Mouse (Mus musculus): ENCODE data around the gene Gm21887. TPM values are rescaled to one million over a fixed set of nuclear protein-coding genes. Genes with fewer than 3 reads are reported as not detected.
"Not testable (repeated sequence)": the region's sequence is repeated elsewhere in the genome, so short reads cannot be mapped to it uniquely, and the experiment has no call there.

The Gm21887 gene
- polyA plus RNA-seq, 1 experiment from 2014 or later = 294 TPM

DNA sequence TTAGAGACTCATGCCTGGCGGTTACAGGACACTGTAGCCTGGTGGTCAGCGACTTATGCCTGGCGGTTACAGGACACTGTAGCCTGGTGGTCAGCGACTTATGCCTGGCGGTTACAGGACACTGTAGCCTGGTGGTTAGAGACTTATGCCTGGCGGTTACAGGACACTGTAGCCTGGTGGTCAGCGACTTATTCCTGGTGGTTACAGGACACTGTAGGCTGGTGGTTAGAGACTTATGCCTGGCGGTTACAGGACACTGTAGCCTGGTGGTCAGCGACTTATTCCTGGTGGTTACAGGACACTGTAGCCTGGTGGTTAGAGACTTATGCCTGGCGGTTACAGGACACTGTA is 2.0 kb downstream of the Gm21887 start:
- not testable (repeated sequence) for H3K4me3 ChIP-seq (ENCODE audit: low read depth, low read length); H3K4me1 ChIP-seq (ENCODE audit: control insufficient read depth, insufficient read depth, low read length); H3K27ac ChIP-seq (ENCODE audit: low read length); H3K4me2 ChIP-seq (replicated peaks; ENCODE audit: low read depth, low read length); H3K9ac ChIP-seq (replicated peaks; ENCODE audit: low read depth, low read length); H3K27me3 ChIP-seq (ENCODE audit: control insufficient read depth, insufficient read depth, low read length); H3K36me3 ChIP-seq (ENCODE audit: control insufficient read depth, insufficient read depth, low read length); ATAC-seq (ENCODE audit: insufficient number of reproducible peaks, insufficient read depth, low FRiP score, low read depth)
- WGBS = 94% methylated on average over 10 of the region's 10 CpGs
- H3K9me3 ChIP-seq (ENCODE audit: control insufficient read depth, low read depth, low read length) = peaks cover 30% of the 10 kb centered on the region

DNA sequence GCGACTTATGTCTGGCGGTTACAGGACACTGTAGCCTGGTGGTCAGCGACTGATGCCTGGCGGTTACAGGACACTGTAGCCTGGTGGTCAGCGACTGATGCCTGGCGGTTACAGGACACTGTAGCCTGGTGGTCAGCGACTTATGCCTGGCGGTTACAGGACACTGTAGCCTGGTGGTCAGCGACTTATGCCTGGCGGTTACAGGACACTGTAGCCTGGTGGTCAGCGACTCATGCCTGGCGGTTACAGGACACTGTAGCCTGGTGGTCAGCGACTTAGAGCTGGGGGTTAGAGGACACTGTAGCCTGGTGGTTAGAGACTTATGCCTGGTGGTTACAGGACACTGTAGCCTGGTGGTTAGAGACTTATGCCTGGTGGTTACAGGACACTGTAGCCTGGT is 4.0 kb downstream of the Gm21887 start:
- not testable (repeated sequence) for ATAC-seq (ENCODE audit: insufficient number of reproducible peaks, insufficient read depth, low FRiP score, low read depth); H3K27ac ChIP-seq (ENCODE audit: low read length); H3K27me3 ChIP-seq (ENCODE audit: control insufficient read depth, insufficient read depth, low read length); H3K4me3 ChIP-seq (ENCODE audit: low read depth, low read length); H3K9ac ChIP-seq (replicated peaks; ENCODE audit: low read depth, low read length); H3K4me1 ChIP-seq (ENCODE audit: control insufficient read depth, insufficient read depth, low read length); H3K4me2 ChIP-seq (replicated peaks; ENCODE audit: low read depth, low read length)
- peaks cover 28% of the 10 kb centered on the region for H3K9me3 ChIP-seq (ENCODE audit: control insufficient read depth, low read depth, low read length)
- H3K36me3 ChIP-seq (ENCODE audit: control insufficient read depth, insufficient read depth, low read length) = peaks cover 15% of the 10 kb centered on the region
- WGBS = 83% methylated on average over 13 of the region's 13 CpGs

DNA sequence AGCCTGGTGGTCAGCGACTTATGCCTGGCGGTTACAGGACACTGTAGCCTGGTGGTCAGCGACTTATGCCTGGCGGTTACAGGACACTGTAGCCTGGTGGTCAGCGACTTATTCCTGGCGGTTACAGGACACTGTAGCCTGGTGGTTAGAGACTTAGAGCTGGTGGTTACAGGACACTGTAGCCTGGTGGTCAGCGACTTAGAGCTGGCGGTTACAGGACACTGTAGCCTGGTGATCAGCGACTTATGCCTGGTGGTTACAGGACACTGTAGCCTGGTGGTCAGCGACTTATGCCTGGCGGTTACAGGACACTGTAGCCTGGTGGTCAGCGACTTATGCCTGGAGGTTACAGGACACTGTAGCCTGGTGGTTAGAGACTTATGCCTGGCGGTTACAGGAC is 4.6 kb downstream of the Gm21887 start:
- not testable (repeated sequence) for H3K27me3 ChIP-seq (ENCODE audit: control insufficient read depth, insufficient read depth, low read length); H3K9ac ChIP-seq (replicated peaks; ENCODE audit: low read depth, low read length); H3K4me3 ChIP-seq (ENCODE audit: low read depth, low read length); H3K4me1 ChIP-seq (ENCODE audit: control insufficient read depth, insufficient read depth, low read length); H3K4me2 ChIP-seq (replicated peaks; ENCODE audit: low read depth, low read length); ATAC-seq (ENCODE audit: insufficient number of reproducible peaks, insufficient read depth, low FRiP score, low read depth); H3K27ac ChIP-seq (ENCODE audit: low read length)
- WGBS = 96% methylated on average over 13 of the region's 13 CpGs
- H3K9me3 ChIP-seq (ENCODE audit: control insufficient read depth, low read depth, low read length) = peaks cover 31% of the 10 kb centered on the region
- peaks cover 21% of the 10 kb centered on the region for H3K36me3 ChIP-seq (ENCODE audit: control insufficient read depth, insufficient read depth, low read length)

DNA sequence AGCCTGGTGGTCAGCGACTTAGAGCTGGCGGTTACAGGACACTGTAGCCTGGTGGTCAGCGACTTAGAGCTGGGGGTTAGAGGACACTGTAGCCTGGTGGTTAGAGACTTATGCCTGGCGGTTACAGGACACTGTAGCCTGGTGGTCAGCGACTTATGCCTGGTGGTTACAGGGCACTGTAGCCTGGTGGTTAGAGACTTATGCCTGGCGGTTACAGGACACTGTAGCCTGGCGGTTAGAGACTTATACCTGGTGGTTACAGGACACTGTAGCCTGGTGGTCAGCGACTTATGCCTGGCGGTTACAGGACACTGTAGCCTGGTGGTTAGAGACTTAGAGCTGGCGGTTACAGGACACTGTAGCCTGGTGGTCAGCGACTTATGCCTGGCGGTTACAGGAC is 6.4 kb downstream of the Gm21887 start:
- H3K9ac ChIP-seq (replicated peaks; ENCODE audit: low read depth, low read length); H3K27ac ChIP-seq (ENCODE audit: low read length); H3K27me3 ChIP-seq (ENCODE audit: control insufficient read depth, insufficient read depth, low read length); H3K4me1 ChIP-seq (ENCODE audit: control insufficient read depth, insufficient read depth, low read length); ATAC-seq (ENCODE audit: insufficient number of reproducible peaks, insufficient read depth, low FRiP score, low read depth); H3K4me3 ChIP-seq (ENCODE audit: low read depth, low read length); H3K4me2 ChIP-seq (replicated peaks; ENCODE audit: low read depth, low read length): not testable (repeated sequence)
- peaks cover 33% of the 10 kb centered on the region for H3K36me3 ChIP-seq (ENCODE audit: control insufficient read depth, insufficient read depth, low read length)
- WGBS = 92% methylated on average over 12 of the region's 12 CpGs
- H3K9me3 ChIP-seq (ENCODE audit: control insufficient read depth, low read depth, low read length) = peaks cover 25% of the 10 kb centered on the region

DNA sequence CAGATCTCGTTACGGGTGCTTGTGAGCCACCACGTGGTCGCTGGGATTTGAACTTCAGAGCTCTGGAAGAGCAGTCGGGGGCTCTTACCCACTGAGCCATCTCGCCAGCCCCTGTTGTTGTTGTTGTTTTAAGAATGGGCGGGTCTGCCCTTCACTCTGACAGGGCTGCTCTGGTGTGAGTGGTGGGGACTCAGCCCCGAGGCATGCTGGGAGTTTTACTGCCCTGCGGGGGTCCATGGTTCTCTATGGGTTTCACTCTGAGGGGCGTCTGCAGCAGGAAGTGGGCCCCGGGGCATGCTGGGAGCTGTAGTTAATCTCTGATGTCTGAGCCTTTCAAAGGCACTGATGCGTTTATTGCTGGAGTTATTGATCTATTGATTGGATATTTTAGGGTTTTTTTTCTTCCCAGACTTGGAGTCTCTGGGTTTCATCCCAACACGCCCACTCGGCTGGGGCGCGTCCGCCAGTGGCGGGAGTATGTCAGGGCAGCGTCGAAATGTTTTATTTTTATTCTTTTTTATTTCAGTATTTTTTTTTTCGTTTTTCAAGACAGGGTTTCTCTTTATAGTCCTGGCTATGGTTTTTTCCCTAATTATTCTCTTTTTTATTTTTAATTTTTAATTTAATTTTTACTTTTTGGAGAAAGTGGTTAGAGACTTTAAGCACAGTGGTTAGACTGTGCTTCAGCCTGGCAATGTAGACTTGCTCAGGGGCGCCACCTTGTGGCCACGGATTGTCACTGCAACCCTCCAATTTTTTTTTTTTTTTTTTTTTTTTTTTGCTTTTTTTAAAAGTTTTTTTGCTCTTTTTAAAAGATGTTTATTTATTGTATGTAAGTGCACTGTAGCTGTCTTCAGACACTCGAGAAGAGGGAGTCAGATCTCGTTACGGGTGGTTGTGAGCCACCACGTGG is 8.1 kb downstream of the Gm21887 start:
- Histone ChIP-seq H3K4me2 (replicated peaks; ENCODE audit: low read depth, low read length) (peak overlapping the region; percentile 13), H3K9me3 (ENCODE audit: control insufficient read depth, low read depth, low read length) (peaks cover 24% of the 10 kb centered on the region), H3K36me3 (ENCODE audit: control insufficient read depth, insufficient read depth, low read length) (peaks cover 40% of the 10 kb centered on the region), H3K4me3 (ENCODE audit: low read depth, low read length) (peak overlapping the region; percentile 7; the same call in 1 of the 2 replicates)
- peak; percentile 76 for ATAC-seq (ENCODE audit: insufficient number of reproducible peaks, insufficient read depth, low FRiP score, low read depth)
- H3K4me1 ChIP-seq (ENCODE audit: control insufficient read depth, insufficient read depth, low read length); H3K27ac ChIP-seq (ENCODE audit: low read length); H3K27me3 ChIP-seq (ENCODE audit: control insufficient read depth, insufficient read depth, low read length); H3K9ac ChIP-seq (replicated peaks; ENCODE audit: low read depth, low read length): not testable (repeated sequence)
- 51% methylated on average over 27 of the region's 27 CpGs for WGBS

DNA sequence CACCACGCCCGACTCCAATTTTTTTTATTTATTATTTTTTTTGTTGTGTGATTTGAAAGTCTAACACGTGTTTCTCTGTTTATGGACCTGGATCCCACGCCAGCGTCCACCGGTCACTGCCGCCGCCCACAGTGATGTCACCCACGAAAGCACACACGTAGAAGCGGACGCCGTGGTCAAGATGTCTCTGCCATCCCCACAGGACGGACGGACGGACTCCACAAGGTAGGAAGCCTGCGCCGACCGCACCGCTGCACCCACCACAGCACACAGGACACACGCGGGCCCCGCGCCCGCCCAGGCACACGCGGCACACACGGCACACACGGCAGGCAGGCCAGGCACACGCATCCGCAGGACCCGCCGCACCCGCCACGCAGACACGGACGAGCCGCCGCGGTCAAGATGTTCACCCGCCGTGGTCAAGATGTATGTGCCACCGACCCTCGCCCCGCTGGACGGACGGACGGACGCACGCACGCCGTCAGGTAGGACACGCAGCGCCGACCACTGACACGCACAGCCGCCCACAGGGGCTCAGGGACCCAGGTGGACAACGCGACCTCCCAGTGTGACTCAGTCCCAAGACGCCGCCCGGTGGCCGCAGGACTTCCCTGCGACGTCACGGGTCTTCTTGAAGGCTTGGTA is 9.2 kb downstream of the Gm21887 start:
- 87% methylated on average over 66 of the region's 66 CpGs for WGBS
- not testable (repeated sequence) for H3K4me3 ChIP-seq (ENCODE audit: low read depth, low read length); H3K9ac ChIP-seq (replicated peaks; ENCODE audit: low read depth, low read length); H3K4me1 ChIP-seq (ENCODE audit: control insufficient read depth, insufficient read depth, low read length); H3K27ac ChIP-seq (ENCODE audit: low read length); H3K4me2 ChIP-seq (replicated peaks; ENCODE audit: low read depth, low read length); H3K27me3 ChIP-seq (ENCODE audit: control insufficient read depth, insufficient read depth, low read length)
- Histone ChIP-seq H3K9me3 (ENCODE audit: control insufficient read depth, low read depth, low read length) (peaks cover 24% of the 10 kb centered on the region), H3K36me3 (ENCODE audit: control insufficient read depth, insufficient read depth, low read length) (peaks cover 40% of the 10 kb centered on the region)
- ATAC-seq (ENCODE audit: insufficient number of reproducible peaks, insufficient read depth, low FRiP score, low read depth) = peak; percentile 85

DNA sequence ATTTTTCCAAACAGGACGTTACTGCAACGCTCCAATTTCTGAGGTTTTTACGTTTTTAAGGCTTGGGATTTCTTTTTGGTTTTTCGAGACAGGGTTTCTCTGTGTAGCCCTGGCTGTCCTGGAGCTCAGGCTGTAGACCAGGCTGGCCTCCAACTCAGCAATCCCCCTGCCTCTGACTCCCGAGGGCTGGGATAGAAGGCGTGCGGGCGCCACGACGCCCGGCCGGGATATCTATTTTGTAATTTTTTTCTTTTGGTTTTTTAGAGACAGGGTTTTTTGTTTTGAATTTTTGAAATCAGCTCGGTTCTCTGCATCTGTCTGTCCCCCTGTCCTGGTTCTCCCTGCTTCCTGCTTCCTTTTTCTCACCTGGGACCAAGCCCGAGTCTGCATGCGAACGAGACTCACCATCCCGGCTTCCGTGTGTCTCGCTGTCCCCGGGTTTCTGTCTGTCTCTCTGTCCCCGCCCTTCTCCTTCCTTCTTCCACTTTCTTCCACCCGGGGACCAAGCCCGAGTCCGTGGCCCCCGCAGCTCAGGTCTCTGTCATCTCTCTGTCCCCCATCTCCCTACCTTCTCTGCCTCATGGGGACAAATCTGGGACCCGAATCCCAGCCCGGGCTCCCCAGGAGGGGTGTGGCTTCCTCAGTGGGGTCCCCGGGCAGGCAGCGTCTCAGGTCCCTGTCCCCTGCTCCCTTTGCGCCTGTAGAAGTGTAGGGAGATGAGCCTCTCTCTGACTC is 9.9 kb downstream of the Gm21887 start:
- not testable (repeated sequence) for H3K4me3 ChIP-seq (ENCODE audit: low read depth, low read length); H3K27ac ChIP-seq (ENCODE audit: low read length); H3K27me3 ChIP-seq (ENCODE audit: control insufficient read depth, insufficient read depth, low read length); H3K4me1 ChIP-seq (ENCODE audit: control insufficient read depth, insufficient read depth, low read length); H3K4me2 ChIP-seq (replicated peaks; ENCODE audit: low read depth, low read length); H3K9ac ChIP-seq (replicated peaks; ENCODE audit: low read depth, low read length)
- 86% methylated on average over 30 of the region's 30 CpGs for WGBS
- peak; percentile 40 for ATAC-seq (ENCODE audit: insufficient number of reproducible peaks, insufficient read depth, low FRiP score, low read depth)
- H3K9me3 ChIP-seq (ENCODE audit: control insufficient read depth, low read depth, low read length) = peaks cover 24% of the 10 kb centered on the region
- peaks cover 40% of the 10 kb centered on the region for H3K36me3 ChIP-seq (ENCODE audit: control insufficient read depth, insufficient read depth, low read length)

DNA sequence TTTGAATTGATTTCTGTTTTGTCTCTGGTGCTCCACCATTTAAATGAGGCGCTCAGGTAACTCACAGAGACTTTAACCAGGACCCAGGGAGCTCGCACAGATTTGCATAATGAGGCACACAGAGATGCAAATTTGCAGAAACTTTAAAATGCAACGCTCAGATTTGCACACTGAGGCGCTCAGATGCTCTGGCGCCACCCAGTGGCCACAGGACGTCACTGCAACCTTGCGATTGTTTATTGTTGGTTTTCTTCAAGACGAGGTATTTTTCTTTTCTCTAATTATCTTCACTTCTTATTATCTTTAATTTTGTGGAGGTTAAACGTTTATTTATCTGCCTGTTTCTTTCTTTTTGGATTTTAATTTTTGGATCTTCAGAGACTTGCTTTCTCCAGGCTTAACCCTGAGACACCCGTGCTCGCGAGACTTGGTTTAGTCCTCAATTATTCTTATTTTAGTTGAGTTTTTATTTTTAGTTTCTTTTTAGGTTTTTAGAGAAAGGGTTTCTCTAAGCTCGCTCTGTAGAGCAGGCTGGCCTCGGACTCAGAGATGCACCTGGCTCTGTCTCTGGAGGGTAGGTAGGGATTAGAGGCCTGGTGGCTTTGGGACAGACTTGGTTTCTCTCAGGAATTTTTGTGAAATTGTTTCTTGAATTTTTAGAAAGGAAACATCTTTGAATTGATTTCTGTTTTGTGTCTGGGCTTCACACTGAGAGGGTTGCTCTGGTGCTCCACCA is 10.7 kb downstream of the Gm21887 start:
- not testable (repeated sequence) for H3K4me1 ChIP-seq (ENCODE audit: control insufficient read depth, insufficient read depth, low read length); H3K4me3 ChIP-seq (ENCODE audit: low read depth, low read length); H3K27ac ChIP-seq (ENCODE audit: low read length); H3K9ac ChIP-seq (replicated peaks; ENCODE audit: low read depth, low read length); H3K4me2 ChIP-seq (replicated peaks; ENCODE audit: low read depth, low read length); ATAC-seq (ENCODE audit: insufficient number of reproducible peaks, insufficient read depth, low FRiP score, low read depth); H3K27me3 ChIP-seq (ENCODE audit: control insufficient read depth, insufficient read depth, low read length)
- Histone ChIP-seq H3K36me3 (ENCODE audit: control insufficient read depth, insufficient read depth, low read length) (peaks cover 40% of the 10 kb centered on the region), H3K9me3 (ENCODE audit: control insufficient read depth, low read depth, low read length) (peaks cover 24% of the 10 kb centered on the region)
- 59% methylated on average over 14 of the region's 14 CpGs for WGBS
